Mouse (Mus musculus): ENCODE measurements around the gene Magt1. TPM values are rescaled to one million over a fixed set of nuclear protein-coding genes. Genes with fewer than 3 reads are reported as not detected.
A peak's percentile ranks its signal among the peaks of the same experiment; 100 is the strongest.
"Not testable (repeated sequence)": the region's sequence is repeated elsewhere in the genome, so short reads cannot be mapped to it uniquely, and the experiment has no call there.

Magt1 gene
- polyA plus RNA-seq, 1 experiment from 2014 or later, result 42.2 TPM

DNA sequence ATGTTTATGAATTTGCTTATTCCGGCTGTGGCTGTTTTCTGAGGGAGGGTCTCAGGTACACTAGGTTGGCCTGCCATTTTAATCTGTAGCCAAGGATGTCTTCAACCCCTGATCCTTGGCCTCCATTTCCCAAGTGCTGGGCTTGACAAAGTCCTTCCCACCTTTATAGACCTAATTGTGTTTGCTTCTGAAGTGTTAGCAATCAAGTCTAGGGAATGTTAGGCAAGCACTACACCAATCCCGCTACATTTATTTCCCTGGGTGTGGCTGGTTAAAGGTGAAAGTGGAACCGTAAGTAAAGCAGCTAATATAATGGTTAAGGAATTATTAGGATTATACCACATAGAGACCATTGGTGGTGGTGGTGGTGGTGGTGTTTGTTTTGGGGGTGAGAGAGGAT lies 5.4 kb upstream of the Magt1 start:
- Histone ChIP-seq H3K9me3 (no peaks in the 10 kb centered on the region), H3K36me3 (replicated peaks) (peaks cover 39% of the 10 kb centered on the region), H3K27me3 (ENCODE audit: poor library complexity, severe bottlenecking) (0 out of 2 replicates have a peak, but pooled peaks cover 4% of the 10 kb centered on the region), H3K4me3 (peak overlapping the region; percentile 61; the same call in 1 of the 2 replicates), H3K27ac (no peak overlapping the region), H3K4me1 (0 out of 2 replicates have a peak, but pooled peaks cover 7% of the 10 kb centered on the region)
- 97% methylated on average over 3 of the region's 3 CpGs for WGBS
- no peak for DNase-seq (ENCODE audit: extremely low spot score, low spot score)

DNA sequence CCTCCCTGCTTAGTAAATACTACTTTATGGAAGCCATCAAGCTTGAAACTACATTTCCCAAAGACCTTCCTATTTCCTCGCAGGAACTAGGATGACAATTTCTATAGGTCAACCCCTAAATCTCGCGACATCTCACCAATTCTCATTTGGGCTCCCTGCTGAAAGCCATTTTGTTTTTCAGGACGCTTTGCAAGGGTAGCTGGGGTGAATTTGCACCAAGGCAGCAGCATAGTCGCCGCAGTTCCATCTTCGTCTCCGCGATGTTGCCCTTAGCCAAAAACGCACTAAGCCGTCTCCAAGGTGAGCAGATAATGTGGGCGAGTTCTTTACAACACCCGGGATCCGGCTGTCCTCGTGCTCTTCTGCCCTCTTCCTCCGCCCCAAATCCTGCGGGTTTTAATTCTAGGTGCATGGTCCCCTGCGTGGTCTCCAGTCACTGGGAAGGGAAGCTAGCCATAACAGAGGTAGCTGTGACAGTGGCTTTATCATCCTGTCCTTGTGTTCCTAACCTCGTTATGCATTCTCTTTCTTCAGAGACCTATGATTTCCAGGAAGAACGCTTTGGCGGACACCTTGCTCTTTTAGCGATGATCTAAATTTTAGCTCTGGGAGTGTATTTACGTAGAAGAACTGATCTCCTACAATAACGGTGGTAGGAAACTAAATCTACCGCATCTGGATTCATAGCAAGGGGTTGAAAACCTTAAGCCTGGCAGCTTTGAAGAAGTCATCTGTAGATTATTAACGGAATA lies 4.0 kb upstream of the Magt1 start, which contains the start of gene Cox7b:
Cox7b (plus strand) TSS at position 130 of the 752 bp plus-strand sequence.
- peak; percentile 68 for DNase-seq (ENCODE audit: extremely low spot score, low spot score)
- Histone ChIP-seq H3K9me3 (no peaks in the 10 kb centered on the region), H3K4me3 (peak within 1 kb of the TSS; percentile 61), H3K4me1 (0 out of 2 replicates have a peak, but pooled peaks cover 7% of the 10 kb centered on the region), H3K36me3 (replicated peaks) (peaks cover 25% of the 10 kb centered on the region), H3K27ac (peak within 1 kb of the TSS; percentile 86), H3K27me3 (ENCODE audit: poor library complexity, severe bottlenecking) (peaks cover 12% of the 10 kb centered on the region)
- WGBS, result 14% methylated on average over 26 of the region's 26 CpGs

DNA sequence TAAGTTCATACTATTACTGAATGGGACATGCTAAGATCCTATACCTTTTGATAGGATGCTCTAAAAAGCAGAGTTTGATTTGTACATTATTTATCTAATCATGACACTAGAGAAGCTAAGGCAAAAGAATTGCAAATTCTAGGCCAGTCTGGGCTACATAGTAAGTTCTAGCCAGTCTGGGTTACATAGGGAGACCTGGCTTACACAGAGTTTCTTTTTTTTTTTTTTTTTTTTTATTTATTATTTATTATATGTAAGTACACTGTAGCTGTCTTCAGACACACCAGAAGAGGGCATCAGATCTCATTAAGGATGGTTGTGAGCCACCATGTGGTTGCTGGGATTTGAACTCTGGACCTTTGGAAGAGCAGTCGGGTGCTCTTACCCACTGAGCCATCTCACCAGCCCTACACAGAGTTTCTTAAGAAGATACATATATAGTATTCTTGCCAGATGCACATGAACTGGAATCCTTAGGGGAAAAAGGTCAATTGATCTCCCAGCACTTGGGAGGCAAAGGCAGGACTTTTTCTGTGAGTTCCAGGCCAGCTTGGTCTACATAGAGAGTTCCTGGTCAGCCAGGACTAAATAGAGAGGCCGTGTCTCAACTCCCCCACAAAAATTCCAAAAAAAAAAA lies 3.2 kb upstream of the Magt1 start:
- not testable (repeated sequence) for DNase-seq (ENCODE audit: extremely low spot score, low spot score); H3K9me3 ChIP-seq
- peaks cover 17% of the 10 kb centered on the region for H3K36me3 ChIP-seq (replicated peaks)
- H3K27ac ChIP-seq, result peak overlapping the region; percentile 86
- peak overlapping the region; percentile 61; the same call in 1 of the 2 replicates for H3K4me3 ChIP-seq
- H3K27me3 ChIP-seq (ENCODE audit: poor library complexity, severe bottlenecking), result peaks cover 12% of the 10 kb centered on the region
- H3K4me1 ChIP-seq, result peaks cover 12% of the 10 kb centered on the region
- 66% methylated on average over 2 of the region's 2 CpGs for WGBS

DNA sequence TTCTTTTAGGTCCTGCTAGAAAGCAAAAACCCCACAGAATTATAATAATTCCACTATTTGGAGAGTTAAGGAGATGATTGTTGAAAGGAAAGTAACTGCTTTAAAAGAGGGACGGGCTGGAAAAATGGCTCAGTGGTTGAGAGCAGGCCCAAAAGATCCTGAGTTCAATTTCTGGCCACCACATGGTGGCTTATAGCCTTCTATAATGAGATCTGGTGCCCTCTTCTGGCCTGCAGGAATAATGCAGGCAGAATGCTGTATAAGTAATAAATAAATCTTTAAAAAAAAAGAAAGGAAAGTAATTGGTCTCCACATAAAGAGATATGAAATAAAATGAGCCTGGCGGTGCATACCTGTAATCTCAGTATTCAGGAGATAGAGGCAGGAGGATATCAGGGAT lies 1.5 kb upstream of the Magt1 start:
- Histone ChIP-seq H3K36me3 (replicated peaks) (peaks cover 5% of the 10 kb centered on the region; the same call in 1 of the 2 replicates), H3K9me3 (no peaks in the 10 kb centered on the region), H3K4me3 (no peak overlapping the region), H3K27ac (no peak overlapping the region), H3K4me1 (peaks cover 21% of the 10 kb centered on the region), H3K27me3 (ENCODE audit: poor library complexity, severe bottlenecking) (peaks cover 15% of the 10 kb centered on the region)
- WGBS, result 20% methylated on average over 2 of the region's 2 CpGs
- DNase-seq (ENCODE audit: extremely low spot score, low spot score), result peak; percentile 24

DNA sequence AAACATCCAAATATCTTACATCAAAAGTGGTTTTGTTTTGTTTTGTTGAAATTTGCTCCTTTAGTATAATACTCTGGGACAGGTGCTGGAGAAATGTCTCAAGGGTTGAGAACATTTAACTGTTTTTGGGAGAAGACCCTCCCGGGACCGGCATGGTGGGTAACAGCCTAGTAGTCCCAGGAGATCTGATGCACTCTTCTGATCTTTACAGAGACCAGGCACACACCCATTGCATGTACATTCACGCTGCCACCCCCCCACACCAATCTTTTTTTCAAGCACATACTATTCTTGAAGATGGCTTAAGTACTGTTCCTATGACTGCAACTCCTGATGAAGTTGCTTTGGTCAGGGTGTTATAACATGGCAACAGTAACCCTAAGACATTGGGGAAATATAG lies 853 bp upstream of the Magt1 start:
- Histone ChIP-seq H3K4me1 (peaks cover 21% of the 10 kb centered on the region), H3K36me3 (replicated peaks) (peaks cover 4% of the 10 kb centered on the region; the same call in 1 of the 2 replicates), H3K9me3 (no peaks in the 10 kb centered on the region), H3K27ac (peak overlapping the region; percentile 86), H3K27me3 (ENCODE audit: poor library complexity, severe bottlenecking) (peaks cover 15% of the 10 kb centered on the region), H3K4me3 (peak overlapping the region; percentile 62)
- 84% methylated on average over 3 of the region's 3 CpGs for WGBS
- DNase-seq (ENCODE audit: extremely low spot score, low spot score), result no peak

DNA sequence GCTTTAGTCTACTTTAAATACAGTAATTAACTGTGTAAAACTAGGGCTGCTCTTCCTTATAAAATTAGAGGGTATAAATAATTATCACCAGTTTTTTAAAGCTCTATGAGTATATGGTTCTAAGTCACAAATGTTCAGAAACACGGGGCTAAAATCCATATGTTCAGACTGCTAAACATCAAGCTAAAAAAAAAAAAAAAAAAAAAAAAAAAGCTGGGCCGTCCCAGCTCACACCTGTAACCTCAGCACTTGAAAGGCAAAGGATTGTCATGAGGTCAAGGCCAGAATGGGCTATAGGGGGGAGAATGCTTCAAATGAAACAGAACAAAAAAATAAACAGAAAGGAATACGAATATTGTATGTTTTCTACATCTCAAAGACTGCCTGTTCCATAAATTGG lies 944 bp downstream of the Magt1 start:
- WGBS, result 29% methylated on average over 3 of the region's 3 CpGs
- Histone ChIP-seq H3K27me3 (ENCODE audit: poor library complexity, severe bottlenecking) (peaks cover 16% of the 10 kb centered on the region), H3K36me3 (replicated peaks) (peaks cover 7% of the 10 kb centered on the region; the same call in 1 of the 2 replicates), H3K4me1 (peaks cover 19% of the 10 kb centered on the region), H3K27ac (peak overlapping the region; percentile 89; the same call in 1 of the 2 replicates), H3K4me3 (peak overlapping the region; percentile 62), H3K9me3 (no peaks in the 10 kb centered on the region)
- no peak for DNase-seq (ENCODE audit: extremely low spot score, low spot score)

DNA sequence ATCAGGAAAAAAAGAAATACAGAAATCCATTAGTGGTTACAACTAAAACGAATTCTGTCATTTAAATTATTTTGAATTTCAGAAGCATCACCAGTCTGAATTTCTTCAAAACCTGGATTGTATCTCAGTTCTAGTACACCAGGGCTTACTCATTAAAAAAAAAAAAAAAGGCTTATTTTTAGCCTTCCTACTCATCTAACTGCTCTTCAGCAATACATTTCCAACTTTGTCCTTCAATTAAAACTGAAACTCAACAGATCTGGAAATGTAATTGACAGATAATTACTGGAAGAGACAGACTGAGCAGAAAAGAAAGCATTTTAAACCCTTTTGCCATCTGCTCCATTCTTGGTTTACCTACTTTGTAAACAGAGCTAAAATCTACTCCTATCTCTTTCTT lies 10.1 kb downstream of the Magt1 start:
- no peak overlapping the region for H3K27ac ChIP-seq
- peaks cover 46% of the 10 kb centered on the region for H3K36me3 ChIP-seq (replicated peaks)
- H3K4me1 ChIP-seq, result no peaks in the 10 kb centered on the region
- H3K4me3 ChIP-seq, result no peak overlapping the region
- peaks cover 3% of the 10 kb centered on the region; the same call in 1 of the 2 replicates for H3K27me3 ChIP-seq (ENCODE audit: poor library complexity, severe bottlenecking)
- 83% methylated on average over 1 of the region's 1 CpGs for WGBS
- no peak for DNase-seq (ENCODE audit: extremely low spot score, low spot score)
- H3K9me3 ChIP-seq, result no peaks in the 10 kb centered on the region

DNA sequence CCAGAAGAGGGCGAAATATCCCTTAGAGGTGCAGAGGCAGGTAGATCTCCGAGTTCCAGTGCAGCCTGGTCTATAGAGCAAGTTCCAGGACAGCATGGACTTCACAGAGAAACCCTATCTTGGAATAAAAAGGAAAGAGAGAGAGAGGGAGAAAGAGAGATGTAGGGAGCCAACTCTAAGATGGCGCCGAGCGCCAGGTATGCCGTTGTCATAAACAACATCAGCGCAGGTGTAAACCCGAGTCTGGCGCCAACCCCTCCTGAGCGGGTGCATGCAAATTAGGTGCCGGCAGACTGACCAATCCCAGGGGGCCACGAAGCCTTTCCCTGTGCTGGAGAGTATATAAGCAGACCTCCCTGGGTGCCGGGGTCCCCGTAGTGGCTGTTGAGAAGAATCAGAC lies 54.6 kb downstream of the Magt1 start:
- not testable (repeated sequence) for H3K36me3 ChIP-seq (replicated peaks); H3K4me1 ChIP-seq; H3K27ac ChIP-seq; H3K9me3 ChIP-seq; DNase-seq (ENCODE audit: extremely low spot score, low spot score); H3K4me3 ChIP-seq
- peaks cover 12% of the 10 kb centered on the region; the same call in 1 of the 2 replicates for H3K27me3 ChIP-seq (ENCODE audit: poor library complexity, severe bottlenecking)
- 79% methylated on average over 14 of the region's 14 CpGs for WGBS

DNA sequence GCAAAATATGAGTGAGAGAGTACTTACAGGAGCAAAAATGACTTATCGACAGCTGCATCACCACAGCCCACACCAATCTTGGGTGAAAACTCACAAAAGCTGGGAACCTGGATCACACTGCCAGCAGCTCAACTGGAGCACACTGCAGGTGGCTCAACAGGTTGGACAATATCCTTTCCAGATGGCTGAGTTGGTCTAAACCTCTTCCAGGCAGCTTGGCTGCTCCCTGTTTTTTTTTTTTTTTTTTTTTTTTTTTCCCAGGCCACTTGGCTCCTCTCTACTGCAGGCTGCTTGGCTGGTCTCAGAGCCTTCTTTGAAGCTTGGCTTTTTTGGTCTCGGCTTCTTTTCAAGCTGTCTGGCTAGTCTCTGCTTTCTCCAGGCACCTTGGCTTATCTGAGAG lies 57.7 kb downstream of the Magt1 start:
- Histone ChIP-seq H3K9me3 (no peaks in the 10 kb centered on the region), H3K4me3 (no peak overlapping the region), H3K4me1 (no peaks in the 10 kb centered on the region), H3K36me3 (replicated peaks) (no peaks in the 10 kb centered on the region), H3K27me3 (ENCODE audit: poor library complexity, severe bottlenecking) (peaks cover 12% of the 10 kb centered on the region; the same call in 1 of the 2 replicates), H3K27ac (no peak overlapping the region)
- no peak for DNase-seq (ENCODE audit: extremely low spot score, low spot score)
- 80% methylated on average over 2 of the region's 2 CpGs for WGBS

DNA sequence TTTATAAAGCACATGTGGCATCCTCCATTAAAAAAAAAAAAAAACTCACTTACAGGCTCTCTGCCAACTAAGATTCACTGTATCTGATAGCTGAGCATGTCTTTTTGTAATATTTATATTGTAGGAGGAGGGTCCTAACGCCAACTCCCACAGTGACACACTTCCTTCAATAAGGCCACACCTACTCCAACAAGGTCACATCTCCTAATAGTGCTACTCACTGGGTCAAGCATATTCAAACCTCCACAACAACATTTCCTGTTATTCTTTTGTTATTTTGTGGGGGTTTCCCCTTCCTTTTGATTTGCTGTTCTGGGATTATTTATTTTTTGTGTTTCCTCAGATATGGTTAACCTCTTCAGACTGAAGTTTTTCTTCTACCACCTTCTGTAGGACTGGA lies 65.3 kb downstream of the Magt1 start:
- DNase-seq (ENCODE audit: extremely low spot score, low spot score), result no peak
- Histone ChIP-seq H3K36me3 (replicated peaks) (no peaks in the 10 kb centered on the region), H3K9me3 (no peaks in the 10 kb centered on the region), H3K27me3 (ENCODE audit: poor library complexity, severe bottlenecking) (no peaks in the 10 kb centered on the region), H3K4me3 (no peak overlapping the region), H3K4me1 (no peaks in the 10 kb centered on the region), H3K27ac (no peak overlapping the region)
- WGBS, result 64% methylated on average over 1 of the region's 1 CpGs

DNA sequence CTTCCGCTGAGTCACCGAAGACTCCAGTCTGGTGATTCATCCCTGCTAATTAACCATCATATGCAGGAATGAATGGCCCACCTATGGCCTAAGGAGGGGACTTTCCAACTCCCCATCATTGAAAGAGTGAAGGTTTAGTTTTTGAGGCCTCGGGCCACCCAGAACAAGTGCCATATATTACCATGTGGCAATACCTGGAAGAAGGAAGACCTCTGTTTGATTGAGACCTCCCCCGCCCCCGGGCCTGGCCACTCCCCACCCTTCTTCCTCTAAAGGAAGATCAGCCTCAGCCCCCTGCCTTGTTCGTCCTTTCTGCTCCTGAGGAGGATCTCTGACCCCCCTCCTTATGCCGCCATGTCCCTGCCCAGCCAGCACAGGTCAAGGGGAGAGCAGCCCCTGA lies 72.5 kb downstream of the Magt1 start:
- WGBS, result 82% methylated on average over 7 of the region's 7 CpGs
- DNase-seq (ENCODE audit: extremely low spot score, low spot score), result no peak
- no peak overlapping the region for H3K4me3 ChIP-seq
- H3K27me3 ChIP-seq (ENCODE audit: poor library complexity, severe bottlenecking), result no peaks in the 10 kb centered on the region
- no peak overlapping the region for H3K27ac ChIP-seq
- H3K9me3 ChIP-seq, result no peaks in the 10 kb centered on the region; the same call in 1 of the 2 replicates
- H3K4me1 ChIP-seq, result no peaks in the 10 kb centered on the region
- H3K36me3 ChIP-seq (replicated peaks), result no peaks in the 10 kb centered on the region

DNA sequence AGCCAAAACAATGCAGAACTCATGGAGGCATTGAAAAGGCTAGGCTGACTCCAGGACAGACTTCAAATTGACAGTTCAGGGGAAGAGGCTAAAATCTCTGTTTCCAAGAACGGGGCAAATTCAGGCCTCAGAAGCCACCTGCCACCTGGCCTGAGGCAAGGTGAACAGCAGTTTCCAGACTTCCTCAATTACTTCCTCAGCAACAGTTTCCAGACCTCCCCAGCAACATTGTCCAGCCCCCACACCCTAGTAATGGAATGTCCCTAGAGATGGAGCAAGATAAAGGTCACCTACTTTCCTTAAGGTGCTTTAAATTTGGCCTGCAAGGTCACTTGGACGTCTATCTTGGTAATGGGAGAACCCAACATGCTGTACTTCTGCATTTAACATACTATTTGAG lies 74.0 kb downstream of the Magt1 start:
- no peaks in the 10 kb centered on the region for H3K36me3 ChIP-seq (replicated peaks)
- no peak for DNase-seq (ENCODE audit: extremely low spot score, low spot score)
- H3K9me3 ChIP-seq, result no peaks in the 10 kb centered on the region; the same call in 1 of the 2 replicates
- H3K4me1 ChIP-seq, result no peaks in the 10 kb centered on the region
- no peak overlapping the region for H3K27ac ChIP-seq
- H3K4me3 ChIP-seq, result no peak overlapping the region
- H3K27me3 ChIP-seq (ENCODE audit: poor library complexity, severe bottlenecking), result no peaks in the 10 kb centered on the region
- 62% methylated on average over 2 of the region's 2 CpGs for WGBS

DNA sequence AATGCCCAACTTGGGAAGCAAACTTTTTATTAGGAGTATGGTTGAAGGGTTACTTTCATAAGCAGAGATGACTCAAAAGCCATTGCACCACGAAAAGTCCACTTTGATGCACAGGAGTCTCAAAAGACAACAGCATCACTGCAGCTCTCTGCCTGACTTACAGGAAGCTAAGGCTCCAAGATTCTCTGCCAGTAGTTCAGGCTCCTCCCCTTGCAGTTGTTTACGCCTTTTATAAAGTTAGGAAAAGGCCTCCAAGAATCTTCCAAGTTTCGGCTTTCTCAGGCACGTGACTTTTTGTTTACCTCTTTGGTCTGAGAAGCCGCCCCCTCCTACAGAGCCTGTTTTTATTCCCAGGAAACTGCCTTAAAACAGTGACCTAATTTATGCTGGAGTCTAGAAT lies 77.4 kb downstream of the Magt1 start:
- Histone ChIP-seq H3K9me3 (no peaks in the 10 kb centered on the region; the same call in 1 of the 2 replicates), H3K4me1 (peaks cover 2% of the 10 kb centered on the region; the same call in 1 of the 2 replicates), H3K36me3 (replicated peaks) (no peaks in the 10 kb centered on the region), H3K4me3 (no peak overlapping the region), H3K27ac (no peak overlapping the region), H3K27me3 (ENCODE audit: poor library complexity, severe bottlenecking) (no peaks in the 10 kb centered on the region)
- 66% methylated on average over 5 of the region's 5 CpGs for WGBS
- DNase-seq (ENCODE audit: extremely low spot score, low spot score), result no peak
